Mouse (Mus musculus) midbrain, embryonic 14.5 days (tissue): Measurements from ENCODE around the gene Cxcl12. TPM values are rescaled to one million over a fixed set of nuclear protein-coding genes. Genes with fewer than 3 reads are reported as not detected.

Experiments
- ATAC-seq: fragments of 200-750 bp; cut with Nextera tagmentation; 2 replicates; pipeline ENCODE4 v1.8.0; 2017; ENCODE audit warnings: moderate number of reproducible peaks, moderate library complexity; ENCODE audit not compliant: low FRiP score, low TSS enrichment
- DNase-seq: peaks from one replicate; pipeline ENCODE4 v3.0.0-alpha.2; 2015
- H3K27ac ChIP-seq: fragments of 300-500 bp; sonication (generic); replicated peaks from 2 replicates; pipeline ENCODE4 v1.5.1; 2014; ENCODE audit warnings: mild to moderate bottlenecking, low read depth, low read length, moderate library complexity
- H3K27me3 ChIP-seq: fragments of 300-500 bp; sonication (generic); 2 replicates; pipeline ENCODE4 v1.6.1; 2014; ENCODE audit warnings: low read length, control low read depth, mixed read lengths; ENCODE audit not compliant: control insufficient read depth, insufficient read depth
- H3K36me3 ChIP-seq: fragments of 300-500 bp; sonication (generic); 2 replicates; pipeline ENCODE4 v1.6.1; 2014; ENCODE audit warnings: low read length, control low read depth; ENCODE audit not compliant: control insufficient read depth, insufficient read depth
- H3K4me1 ChIP-seq: fragments of 300-500 bp; sonication (generic); 2 replicates; pipeline ENCODE4 v1.6.1; 2014; ENCODE audit warnings: mild to moderate bottlenecking, antibody characterized with exemption, low read length, control low read depth; ENCODE audit not compliant: control insufficient read depth, insufficient read depth
- H3K4me2 ChIP-seq: fragments of 300-500 bp; sonication (generic); 2 replicates; pipeline ENCODE4 v1.6.1; 2014; ENCODE audit warnings: mild to moderate bottlenecking, low read length, moderate library complexity
- H3K4me3 ChIP-seq: fragments of 300-500 bp; sonication (generic); replicated peaks from 2 replicates; pipeline ENCODE4 v1.5.1; 2014; ENCODE audit warnings: low read depth, low read length
- H3K9ac ChIP-seq: fragments of 300-500 bp; sonication (generic); replicated peaks from 2 replicates; pipeline ENCODE4 v1.6.1; 2014; ENCODE audit warnings: mild to moderate bottlenecking, low read length, moderate library complexity
- H3K9me3 ChIP-seq: fragments of 300-500 bp; sonication (generic); 2 replicates; pipeline ENCODE4 v1.6.1; 2016; ENCODE audit warnings: low read length, control low read depth, mixed read lengths; ENCODE audit not compliant: control insufficient read depth
- WGBS: fragments of 180-500 bp; shearing (Covaris S2); extraction: QIAGEN DNeasy Blood & Tissue Kit; methylation state at CpG from one replicate; pipeline ENCODE4 v1.1.7; 2014; 5-methylcytosine and 5-hydroxymethylcytosine counted together
- polyA plus RNA-seq: library from polyadenylated mRNA; unstranded; fragments of >200 nt; fragmentation: Nextera tagmentation; extraction: Ambion mirVana; gene quantifications from 2 replicates; pipeline ENCODE4 v1.2.1, GENCODE M21; 2014

Gene Cxcl12
- polyA plus RNA-seq, 1 experiment from 2014 or later, result 80.3 TPM

- Histone ChIP-seq H3K4me2 (no peak overlapping the region), H3K9me3 (no peaks in the 10 kb centered on the region), H3K9ac (no peak overlapping the region), H3K27ac (no peak overlapping the region), H3K36me3 (no peaks in the 10 kb centered on the region), H3K4me3 (no peak overlapping the region), H3K27me3 (no peaks in the 10 kb centered on the region), H3K4me1 (no peaks in the 10 kb centered on the region)
- no peak for ATAC-seq
- 24% methylated on average over 18 of the region's 18 CpGs for WGBS
- DNase-seq, result no peak
Measured at GRCm38 (mm10) chr6:117151484-117152149, 16.7 kb upstream of the Cxcl12 start.

GRCm38 (mm10) chr6:117153046-117153445 lies 15.3 kb upstream of the Cxcl12 start:
- Histone ChIP-seq H3K9me3 (no peaks in the 10 kb centered on the region), H3K4me3 (no peak overlapping the region), H3K4me2 (no peak overlapping the region), H3K27me3 (no peaks in the 10 kb centered on the region), H3K4me1 (no peaks in the 10 kb centered on the region), H3K27ac (no peak overlapping the region), H3K36me3 (no peaks in the 10 kb centered on the region), H3K9ac (no peak overlapping the region)
- no peak for ATAC-seq
- WGBS, result 81% methylated on average over 5 of the region's 5 CpGs
- no peak for DNase-seq

- H3K9ac ChIP-seq, result no peak overlapping the region
- 60% methylated on average over 4 of the region's 4 CpGs for WGBS
Measured at GRCm38 (mm10) chr6:117156846-117157245, 11.5 kb upstream of the Cxcl12 start.

GRCm38 (mm10) chr6:117159710-117160690 lies 8.3 kb upstream of the Cxcl12 start:
- Histone ChIP-seq H3K36me3 (no peaks in the 10 kb centered on the region), H3K4me2 (no peak overlapping the region), H3K9me3 (no peaks in the 10 kb centered on the region), H3K4me3 (no peak overlapping the region), H3K4me1 (no peaks in the 10 kb centered on the region), H3K27ac (no peak overlapping the region), H3K27me3 (no peaks in the 10 kb centered on the region), H3K9ac (no peak overlapping the region)
- ATAC-seq (no peak), DNase-seq (no peak)
- 90% methylated on average over 16 of the region's 16 CpGs for WGBS

More at GRCm38 (mm10) chr6:117156846-117157245, 11.5 kb upstream of the Cxcl12 start:
- H3K4me3 ChIP-seq, result no peak overlapping the region
- no peaks in the 10 kb centered on the region for H3K36me3 ChIP-seq
- no peak for ATAC-seq
- H3K27me3 ChIP-seq, result no peaks in the 10 kb centered on the region
- no peaks in the 10 kb centered on the region for H3K9me3 ChIP-seq
- no peaks in the 10 kb centered on the region for H3K4me1 ChIP-seq
- no peak overlapping the region for H3K4me2 ChIP-seq
- H3K27ac ChIP-seq, result no peak overlapping the region
- no peak for DNase-seq

- ATAC-seq, result no peak
- 81% methylated on average over 5 of the region's 5 CpGs for WGBS
- Histone ChIP-seq H3K9ac (no peak overlapping the region), H3K27ac (no peak overlapping the region), H3K9me3 (no peaks in the 10 kb centered on the region), H3K4me2 (no peak overlapping the region), H3K36me3 (no peaks in the 10 kb centered on the region), H3K27me3 (peaks cover 25% of the 10 kb centered on the region), H3K4me1 (0 out of 2 replicates have a peak, but pooled peaks cover 6% of the 10 kb centered on the region), H3K4me3 (no peak overlapping the region)
- DNase-seq, result no peak
Measured at GRCm38 (mm10) chr6:117163486-117163885, 4.8 kb upstream of the Cxcl12 start.

GRCm38 (mm10) chr6:117166581-117167425 lies 1.5 kb upstream of the Cxcl12 start:
- no peaks in the 10 kb centered on the region for H3K9me3 ChIP-seq
- ATAC-seq, result peak; percentile 86
- no peak overlapping the region for H3K27ac ChIP-seq
- H3K36me3 ChIP-seq, result no peaks in the 10 kb centered on the region
- DNase-seq, result peak; percentile 95
- peaks cover 14% of the 10 kb centered on the region; the same call in 1 of the 2 replicates for H3K4me1 ChIP-seq
- no peak overlapping the region for H3K9ac ChIP-seq
- H3K4me2 ChIP-seq, result peak overlapping the region; percentile 90
- peaks cover 54% of the 10 kb centered on the region for H3K27me3 ChIP-seq
- H3K4me3 ChIP-seq, result 0 out of 2 replicates have a peak overlapping the region, but pooled peaks have one; percentile 14
- 3% methylated on average over 16 of the region's 16 CpGs for WGBS

GRCm38 (mm10) chr6:117167426-117167730 lies 957 bp upstream of the Cxcl12 start:
- ATAC-seq (no peak), DNase-seq (peak; percentile 16)
- Histone ChIP-seq H3K36me3 (no peaks in the 10 kb centered on the region), H3K4me1 (peaks cover 14% of the 10 kb centered on the region; the same call in 1 of the 2 replicates), H3K27ac (no peak overlapping the region), H3K9me3 (no peaks in the 10 kb centered on the region), H3K4me3 (0 out of 2 replicates have a peak overlapping the region, but pooled peaks have one; percentile 14), H3K9ac (no peak overlapping the region), H3K4me2 (peak overlapping the region; percentile 90), H3K27me3 (peaks cover 59% of the 10 kb centered on the region)
- WGBS, result 10% methylated on average over 7 of the region's 7 CpGs
